Mouse (Mus musculus): ENCODE measurements around the gene Tamm41. TPM values are rescaled to one million over a fixed set of nuclear protein-coding genes. Genes with fewer than 3 reads are reported as not detected.

Gene Tamm41
- total RNA-seq, 2 experiments from 2014 or later = 6.5 to 8.3 TPM

DNA sequence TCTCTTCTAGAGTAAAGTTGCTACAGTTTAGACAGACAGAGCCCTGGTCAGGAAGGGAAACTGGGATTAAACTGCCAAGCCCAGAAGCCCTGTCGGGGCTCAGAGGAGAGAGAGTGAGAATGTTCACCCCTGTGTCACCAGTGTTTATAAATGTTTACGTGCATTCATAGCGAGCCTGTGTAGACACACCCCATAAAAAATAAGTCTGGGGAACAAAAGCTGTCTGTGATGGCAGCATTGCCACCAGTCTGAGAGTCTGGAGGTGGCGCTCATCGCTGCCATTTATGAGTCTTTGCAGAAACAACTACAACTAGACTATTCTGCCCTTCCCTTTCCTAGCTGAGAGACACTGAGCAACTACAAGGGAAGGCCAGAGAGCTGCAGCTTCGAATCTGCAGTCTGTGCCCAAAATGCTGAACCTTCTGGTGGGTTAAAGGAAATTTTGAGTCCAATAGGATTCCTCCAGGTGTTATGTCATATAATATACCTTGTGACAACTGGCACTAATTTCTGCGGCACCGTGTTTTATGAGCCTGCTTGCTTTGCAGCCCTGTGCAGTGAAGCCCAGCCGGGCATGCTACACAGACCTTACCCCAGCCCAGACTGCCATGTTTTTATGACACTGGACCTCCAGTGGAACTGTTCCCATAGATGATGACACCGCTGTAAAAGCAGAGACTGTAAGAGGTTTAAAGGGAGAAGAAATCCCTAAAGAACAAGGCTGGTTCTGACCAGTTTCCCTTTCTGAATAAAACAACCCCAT lies 79.2 kb downstream of the Tamm41 start:
- no peak for DNase-seq
- intact Hi-C loops (cut with DNase I) = no loop called here

DNA sequence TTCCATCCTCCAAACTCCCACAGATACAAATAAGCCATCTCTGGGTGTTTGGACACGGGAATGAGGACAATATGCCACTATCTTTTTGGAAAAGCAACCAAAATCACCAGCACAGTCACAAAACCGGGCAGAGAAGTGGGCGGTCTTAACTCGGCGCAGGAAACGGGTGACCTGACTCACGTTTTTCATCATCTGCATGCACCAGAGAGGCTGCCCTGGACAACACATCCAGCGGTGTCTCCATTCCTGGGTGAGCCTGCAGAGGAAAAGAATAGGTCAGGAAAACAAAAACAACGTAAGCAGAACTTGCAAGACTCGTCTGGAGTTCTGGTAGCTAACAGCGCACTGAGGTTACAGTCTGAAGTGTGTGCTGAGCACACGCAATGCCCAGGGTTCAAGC lies 79.9 kb downstream of the Tamm41 start:
- intact Hi-C loops (cut with DNase I) = no loop called here
- no peak for DNase-seq

GRCm38 (mm10) chr6:114954496-114954895 lies 83.2 kb downstream of the Tamm41 start:
- intact Hi-C loops (cut with DNase I) = no loop called here
- DNase-seq = no peak

Other genes starting within 250 kb of the Tamm41 start
- 10 to 100 TPM; 13.4 to 14.5 TPM for gene Vgll4, start 67.9 kb downstream of the Tamm41 start, total RNA-seq (2021)
- gene Syn2, start 97.0 kb upstream of the Tamm41 start, total RNA-seq (2021) = 1 to 10 TPM in 1 of 2 experiments, under 1 TPM in 1; 0.99 to 1.3 TPM
- not detected for gene Gm17482, start 189.5 kb upstream of the Tamm41 start, total RNA-seq (2021)
- 10 to 100 TPM; 16.8 to 22.6 TPM for gene Timp4, start 214.3 kb upstream of the Tamm41 start, total RNA-seq (2021)